Mouse (Mus musculus): ENCODE data around the gene Gm4952. TPM values are rescaled to one million over a fixed set of nuclear protein-coding genes. Genes with fewer than 3 reads are reported as not detected.

Gm4952 gene
- polyA plus RNA-seq, 1 experiment from 2014 or later: not detected

GRCm38 (mm10) chr19:12595135-12595529 is 4.6 kb upstream of the Gm4952 start:
- ATAC-seq (ENCODE audit: insufficient number of reproducible peaks, low FRiP score, low TSS enrichment, low read depth): no peak; the same call in 1 of the 2 replicates

GRCm38 (mm10) chr19:12595530-12596289 is 4.1 kb upstream of the Gm4952 start:
- H3K27ac ChIP-seq (replicated peaks; ENCODE audit: low read depth, low read length): no peak overlapping the region
- WGBS: under 1% methylated on average over 46 of the region's 49 CpGs
- H3K9ac ChIP-seq (ENCODE audit: low read length): peak overlapping the region; percentile 47
- DNase-seq (ENCODE audit: low spot score) (peak; percentile 67), ATAC-seq (ENCODE audit: insufficient number of reproducible peaks, low FRiP score, low TSS enrichment, low read depth) (peak; percentile 87)
- peak overlapping the region; percentile 98 for H3K4me2 ChIP-seq (ENCODE audit: low read depth, severe bottlenecking)
- no peaks in the 10 kb centered on the region for H3K36me3 ChIP-seq (ENCODE audit: control insufficient read depth, insufficient read depth, low read length)
- H3K4me1 ChIP-seq (ENCODE audit: control insufficient read depth, insufficient read depth, low read length): no peaks in the 10 kb centered on the region
- H3K27me3 ChIP-seq (ENCODE audit: control insufficient read depth, insufficient read depth, low read length): peaks cover 4% of the 10 kb centered on the region; the same call in 1 of the 2 replicates
- H3K9me3 ChIP-seq (ENCODE audit: control insufficient read depth, low read length): no peaks in the 10 kb centered on the region
- peak overlapping the region; percentile 53 for H3K4me3 ChIP-seq (ENCODE audit: low read depth, low read length)

More at GRCm38 (mm10) chr19:12595135-12595529, 4.6 kb upstream of the Gm4952 start:
- Histone ChIP-seq H3K4me3 (ENCODE audit: low read depth, low read length) (no peak overlapping the region), H3K9me3 (ENCODE audit: control insufficient read depth, low read length) (no peaks in the 10 kb centered on the region), H3K4me1 (ENCODE audit: control insufficient read depth, insufficient read depth, low read length) (no peaks in the 10 kb centered on the region), H3K36me3 (ENCODE audit: control insufficient read depth, insufficient read depth, low read length) (no peaks in the 10 kb centered on the region), H3K9ac (ENCODE audit: low read length) (no peak overlapping the region), H3K27ac (replicated peaks; ENCODE audit: low read depth, low read length) (no peak overlapping the region), H3K4me2 (ENCODE audit: low read depth, severe bottlenecking) (peak overlapping the region; percentile 98; the same call in 1 of the 2 replicates), H3K27me3 (ENCODE audit: control insufficient read depth, insufficient read depth, low read length) (peaks cover 4% of the 10 kb centered on the region; the same call in 1 of the 2 replicates)
- DNase-seq (ENCODE audit: low spot score): no peak
- WGBS: 57% methylated on average over 2 of the region's 2 CpGs

GRCm38 (mm10) chr19:12596290-12597072 is 3.3 kb upstream of the Gm4952 start:
- Histone ChIP-seq H3K9me3 (ENCODE audit: control insufficient read depth, low read length) (no peaks in the 10 kb centered on the region), H3K36me3 (ENCODE audit: control insufficient read depth, insufficient read depth, low read length) (no peaks in the 10 kb centered on the region), H3K27me3 (ENCODE audit: control insufficient read depth, insufficient read depth, low read length) (peaks cover 4% of the 10 kb centered on the region; the same call in 1 of the 2 replicates), H3K9ac (ENCODE audit: low read length) (peak overlapping the region; percentile 47), H3K4me2 (ENCODE audit: low read depth, severe bottlenecking) (peak overlapping the region; percentile 98), H3K27ac (replicated peaks; ENCODE audit: low read depth, low read length) (no peak overlapping the region), H3K4me3 (ENCODE audit: low read depth, low read length) (peak overlapping the region; percentile 53), H3K4me1 (ENCODE audit: control insufficient read depth, insufficient read depth, low read length) (no peaks in the 10 kb centered on the region)
- DNase-seq (ENCODE audit: low spot score): no peak
- ATAC-seq (ENCODE audit: insufficient number of reproducible peaks, low FRiP score, low TSS enrichment, low read depth): peak; percentile 53
- 18% methylated on average over 23 of the region's 23 CpGs for WGBS

GRCm38 (mm10) chr19:12597073-12597405 is 2.7 kb upstream of the Gm4952 start:
- DNase-seq (ENCODE audit: low spot score): no peak
- Histone ChIP-seq H3K27me3 (ENCODE audit: control insufficient read depth, insufficient read depth, low read length) (peaks cover 4% of the 10 kb centered on the region; the same call in 1 of the 2 replicates), H3K4me3 (ENCODE audit: low read depth, low read length) (no peak overlapping the region), H3K9ac (ENCODE audit: low read length) (no peak overlapping the region), H3K4me2 (ENCODE audit: low read depth, severe bottlenecking) (no peak overlapping the region), H3K9me3 (ENCODE audit: control insufficient read depth, low read length) (no peaks in the 10 kb centered on the region), H3K27ac (replicated peaks; ENCODE audit: low read depth, low read length) (no peak overlapping the region), H3K4me1 (ENCODE audit: control insufficient read depth, insufficient read depth, low read length) (no peaks in the 10 kb centered on the region), H3K36me3 (ENCODE audit: control insufficient read depth, insufficient read depth, low read length) (no peaks in the 10 kb centered on the region)
- 61% methylated on average over 3 of the region's 3 CpGs for WGBS
- no peak for ATAC-seq (ENCODE audit: insufficient number of reproducible peaks, low FRiP score, low TSS enrichment, low read depth)

- no peak overlapping the region for H3K27ac ChIP-seq (replicated peaks; ENCODE audit: low read depth, low read length)
- no peaks in the 10 kb centered on the region for H3K9me3 ChIP-seq (ENCODE audit: control insufficient read depth, low read length)
- no peak overlapping the region for H3K9ac ChIP-seq (ENCODE audit: low read length)
- no peaks in the 10 kb centered on the region for H3K4me1 ChIP-seq (ENCODE audit: control insufficient read depth, insufficient read depth, low read length)
- no peak for ATAC-seq (ENCODE audit: insufficient number of reproducible peaks, low FRiP score, low TSS enrichment, low read depth)
- no peaks in the 10 kb centered on the region for H3K36me3 ChIP-seq (ENCODE audit: control insufficient read depth, insufficient read depth, low read length)
- no peak overlapping the region for H3K4me3 ChIP-seq (ENCODE audit: low read depth, low read length)
- peaks cover 4% of the 10 kb centered on the region; the same call in 1 of the 2 replicates for H3K27me3 ChIP-seq (ENCODE audit: control insufficient read depth, insufficient read depth, low read length)
- DNase-seq (ENCODE audit: low spot score): no peak
- H3K4me2 ChIP-seq (ENCODE audit: low read depth, severe bottlenecking): no peak overlapping the region
- WGBS: 70% methylated on average over 3 of the region's 3 CpGs
Measured at GRCm38 (mm10) chr19:12598674-12599073, 1.1 kb upstream of the Gm4952 start.

GRCm38 (mm10) chr19:12600684-12601480 is 1.1 kb downstream of the Gm4952 start:
- no peak for ATAC-seq (ENCODE audit: insufficient number of reproducible peaks, low FRiP score, low TSS enrichment, low read depth)
- Histone ChIP-seq H3K4me1 (ENCODE audit: control insufficient read depth, insufficient read depth, low read length) (no peaks in the 10 kb centered on the region), H3K9me3 (ENCODE audit: control insufficient read depth, low read length) (no peaks in the 10 kb centered on the region), H3K27me3 (ENCODE audit: control insufficient read depth, insufficient read depth, low read length) (peaks cover 4% of the 10 kb centered on the region; the same call in 1 of the 2 replicates), H3K36me3 (ENCODE audit: control insufficient read depth, insufficient read depth, low read length) (no peaks in the 10 kb centered on the region), H3K4me3 (ENCODE audit: low read depth, low read length) (no peak overlapping the region), H3K9ac (ENCODE audit: low read length) (no peak overlapping the region), H3K27ac (replicated peaks; ENCODE audit: low read depth, low read length) (no peak overlapping the region), H3K4me2 (ENCODE audit: low read depth, severe bottlenecking) (no peak overlapping the region)
- WGBS: 46% methylated on average over 2 of the region's 2 CpGs
- no peak for DNase-seq (ENCODE audit: low spot score)

GRCm38 (mm10) chr19:12608336-12608735 is 8.6 kb downstream of the Gm4952 start:
- no peak overlapping the region for H3K4me3 ChIP-seq (ENCODE audit: low read depth, low read length)
- H3K27me3 ChIP-seq (ENCODE audit: control insufficient read depth, insufficient read depth, low read length): no peaks in the 10 kb centered on the region
- no peaks in the 10 kb centered on the region for H3K4me1 ChIP-seq (ENCODE audit: control insufficient read depth, insufficient read depth, low read length)
- ATAC-seq (ENCODE audit: insufficient number of reproducible peaks, low FRiP score, low TSS enrichment, low read depth) (no peak), DNase-seq (ENCODE audit: low spot score) (no peak)
- no peaks in the 10 kb centered on the region for H3K36me3 ChIP-seq (ENCODE audit: control insufficient read depth, insufficient read depth, low read length)
- no peak overlapping the region for H3K9ac ChIP-seq (ENCODE audit: low read length)
- no peak overlapping the region for H3K4me2 ChIP-seq (ENCODE audit: low read depth, severe bottlenecking)
- no peak overlapping the region for H3K27ac ChIP-seq (replicated peaks; ENCODE audit: low read depth, low read length)
- H3K9me3 ChIP-seq (ENCODE audit: control insufficient read depth, low read length): no peaks in the 10 kb centered on the region

- Histone ChIP-seq H3K4me1 (ENCODE audit: control insufficient read depth, insufficient read depth, low read length) (no peaks in the 10 kb centered on the region), H3K9me3 (ENCODE audit: control insufficient read depth, low read length) (no peaks in the 10 kb centered on the region), H3K27me3 (ENCODE audit: control insufficient read depth, insufficient read depth, low read length) (no peaks in the 10 kb centered on the region), H3K4me3 (ENCODE audit: low read depth, low read length) (no peak overlapping the region), H3K4me2 (ENCODE audit: low read depth, severe bottlenecking) (no peak overlapping the region), H3K36me3 (ENCODE audit: control insufficient read depth, insufficient read depth, low read length) (no peaks in the 10 kb centered on the region), H3K9ac (ENCODE audit: low read length) (no peak overlapping the region), H3K27ac (replicated peaks; ENCODE audit: low read depth, low read length) (no peak overlapping the region)
- 70% methylated on average over 1 of the region's 1 CpGs for WGBS
- ATAC-seq (ENCODE audit: insufficient number of reproducible peaks, low FRiP score, low TSS enrichment, low read depth) (no peak), DNase-seq (ENCODE audit: low spot score) (no peak)
Measured at GRCm38 (mm10) chr19:12613646-12614045, 13.9 kb downstream of the Gm4952 start.
